Mouse (Mus musculus) liver, embryonic 11.5 days (tissue): ENCODE measurements around the gene Cfap45. TPM values are rescaled to one million over a fixed set of nuclear protein-coding genes. Genes with fewer than 3 reads are reported as not detected.

Experiments used
- polyA plus RNA-seq: library from polyadenylated mRNA; unstranded; fragments of >200 nt; fragmentation: Nextera tagmentation; extraction: Ambion mirVana; gene quantifications from 2 replicates; pipeline ENCODE4 v1.2.1, GENCODE M21; 2014

The Cfap45 gene
- polyA plus RNA-seq, 1 experiment from 2014 or later, result 0.77 TPM

Other genes with a start within 250 kb of the Cfap45 start
- 0.16 and 0.22 TPM in 2 replicates for gene Atp1a2, start 222.7 kb upstream of the Cfap45 start, polyA plus RNA-seq
- 0.39 and 0.51 TPM in 2 replicates for gene Kcnj9, start 191.5 kb upstream of the Cfap45 start, polyA plus RNA-seq
- gene Kcnj10, start 179.6 kb upstream of the Cfap45 start, polyA plus RNA-seq, result 0.10 TPM in 1 of 2 replicates, not detected in the other
- 7.7 and 7.8 TPM in 2 replicates for gene Pigm, start 144.3 kb upstream of the Cfap45 start, polyA plus RNA-seq
- 0.55 and 1.4 TPM in 2 replicates for gene Slamf9, start 45.4 kb upstream of the Cfap45 start, polyA plus RNA-seq
- 9.7 and 13.8 TPM in 2 replicates for gene Igsf9, start 39.0 kb upstream of the Cfap45 start, polyA plus RNA-seq
- gene Tagln2, start 20.8 kb upstream of the Cfap45 start, polyA plus RNA-seq, result 248 and 257 TPM in 2 replicates
- not detected in 2 replicates for gene Vsig8, start 35.1 kb downstream of the Cfap45 start, polyA plus RNA-seq
- gene Slamf8, start 69.8 kb downstream of the Cfap45 start, polyA plus RNA-seq, result not detected in 2 replicates
- gene Fcrl6, start 81.8 kb downstream of the Cfap45 start, polyA plus RNA-seq, result 0.11 TPM in 1 of 2 replicates, not detected in the other
- gene Dusp23, start 112.2 kb downstream of the Cfap45 start, polyA plus RNA-seq, result 6.2 and 8.2 TPM in 2 replicates
- gene Crp, start 177.3 kb downstream of the Cfap45 start, polyA plus RNA-seq, result 3.5 and 5.8 TPM in 2 replicates